Mouse (Mus musculus) naive thymus-derived CD4-positive, alpha-beta T cell, adult 2 months (primary cell): Measurements from ENCODE around the gene Ift20.
A peak's percentile ranks its signal among the peaks of the same experiment; 100 is the strongest.

ENCODE experiments used
- DNase-seq: peaks from one replicate; pipeline ENCODE4 v3.0.0-alpha.2; 2011; ENCODE audit warnings: low read depth

Gene Ift20

DNA sequence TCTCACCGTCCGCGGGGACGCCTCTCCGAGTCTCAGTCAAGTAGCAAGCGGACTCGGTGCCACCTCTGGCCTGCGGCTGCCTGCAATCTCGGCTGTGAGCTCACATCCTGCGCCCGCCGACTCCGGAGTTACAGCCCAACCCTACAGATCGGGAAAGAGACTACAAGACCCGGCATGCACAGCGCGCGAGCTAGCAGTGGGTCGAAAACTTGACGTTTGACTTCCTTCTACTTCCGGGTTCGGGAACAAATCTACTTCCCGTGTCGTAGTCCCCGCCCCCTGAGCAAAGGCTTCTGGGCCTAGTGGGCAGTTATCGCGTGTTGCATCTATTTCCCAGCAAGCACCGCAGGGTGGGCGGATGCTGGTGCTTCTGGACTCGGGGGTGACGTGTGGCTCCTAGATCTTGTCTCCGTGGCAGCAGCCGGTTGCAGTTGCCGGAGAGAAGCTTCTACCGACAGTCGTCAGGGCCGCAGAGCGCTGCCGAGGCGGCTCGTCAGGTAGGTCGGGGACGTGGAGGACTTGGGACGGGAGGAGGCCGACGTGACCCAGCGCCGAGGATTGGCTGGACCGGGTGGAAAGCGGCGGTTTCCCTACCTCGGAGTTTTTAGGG lies at the start of gene Ift20, which contains the start of gene Tnfaip1:
Gene Ift20, plus strand, starts transcription at position 282 of the 610 bp plus-strand sequence.
Gene Tnfaip1, minus strand, starts transcription at position 253 of the 610 bp plus-strand sequence.
- peak; percentile 98 for DNase-seq

DNA sequence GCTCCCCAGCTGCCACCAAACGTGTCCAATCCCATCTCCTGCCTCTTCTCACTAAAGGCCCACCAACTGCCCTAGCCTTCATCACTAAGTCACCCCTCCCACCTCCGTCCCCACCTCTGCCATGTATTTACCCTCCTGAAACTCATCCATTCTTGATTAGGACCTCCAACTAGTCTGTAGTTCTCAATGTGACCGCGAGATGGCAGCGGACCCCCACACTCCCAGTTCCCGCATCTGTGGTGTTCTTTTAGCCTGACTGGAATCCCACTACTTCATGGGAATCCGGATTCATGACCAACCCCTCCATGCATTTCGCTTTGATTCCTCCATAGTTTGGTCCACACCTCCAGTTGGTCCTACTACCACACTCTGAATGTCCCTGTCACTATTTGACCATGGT lies 48.0 kb upstream of the Ift20 start:
- peak; percentile 72 for DNase-seq

DNA sequence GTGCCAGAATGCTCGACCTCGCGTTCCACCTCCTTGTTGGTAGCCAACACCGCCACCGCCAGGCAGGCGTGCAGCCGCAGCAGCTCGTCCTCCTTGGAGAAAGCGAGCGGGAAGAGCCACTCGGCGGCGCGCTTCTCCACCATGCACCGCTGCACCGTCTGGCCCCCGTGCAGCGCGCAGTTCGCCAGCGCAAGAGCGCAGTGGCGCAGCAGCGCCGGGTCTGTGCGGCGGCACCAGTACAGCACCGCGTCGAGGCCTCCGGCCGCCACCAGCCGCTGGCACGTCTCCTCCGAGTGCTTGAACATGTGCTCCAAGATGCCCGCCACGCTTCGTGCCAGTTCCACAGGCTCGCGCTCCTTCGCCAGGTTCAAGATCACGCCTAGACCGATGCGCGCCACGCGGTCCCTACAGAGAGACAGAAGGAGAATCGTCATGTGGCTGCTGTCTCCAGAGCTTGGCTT lies 45.4 kb upstream of the Ift20 start:
- DNase-seq: no peak

DNA sequence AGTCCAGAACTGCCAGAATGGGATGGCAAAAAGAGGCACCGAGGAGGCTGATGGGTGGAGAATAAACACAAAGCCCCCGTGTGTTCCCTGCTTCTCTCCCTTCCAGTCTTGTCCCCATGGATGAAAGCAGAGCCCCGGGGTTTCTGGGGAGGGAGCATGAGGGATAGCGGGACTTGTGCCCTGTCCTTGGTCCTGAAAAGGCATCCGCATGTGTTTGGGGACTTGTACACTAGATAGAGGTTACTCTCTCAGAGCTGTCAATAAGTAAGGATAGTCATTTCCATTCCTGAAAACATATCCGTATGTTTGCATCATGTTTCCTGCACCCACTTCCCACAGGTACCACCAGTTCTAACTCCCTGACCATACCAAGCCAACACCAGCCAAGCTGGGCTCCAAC lies 40.3 kb upstream of the Ift20 start:
- DNase-seq: peak; percentile 49

DNA sequence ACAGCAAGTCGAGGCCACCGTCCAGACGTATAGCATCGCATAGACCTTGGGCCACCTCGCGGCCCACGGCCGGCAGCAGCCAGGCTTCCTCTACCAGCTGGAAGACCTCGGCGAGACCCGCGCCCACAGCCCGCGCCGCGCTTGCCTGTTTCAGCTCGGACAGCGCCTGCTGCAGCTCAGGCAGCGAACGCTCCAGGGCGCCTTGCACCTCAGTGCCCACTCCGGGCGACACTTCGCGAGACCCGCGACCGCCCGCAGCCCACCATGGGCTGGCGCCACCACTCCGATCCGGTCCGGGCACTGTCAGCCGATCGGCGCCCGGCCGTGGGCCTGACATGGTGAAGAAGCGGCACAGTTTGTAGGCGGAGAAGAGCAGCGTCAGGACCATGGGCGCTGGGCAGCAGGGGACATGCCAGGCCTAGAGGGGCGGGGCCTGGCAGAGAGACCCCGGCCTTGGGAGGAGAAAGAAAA lies 39.1 kb upstream of the Ift20 start:
- DNase-seq: no peak

DNA sequence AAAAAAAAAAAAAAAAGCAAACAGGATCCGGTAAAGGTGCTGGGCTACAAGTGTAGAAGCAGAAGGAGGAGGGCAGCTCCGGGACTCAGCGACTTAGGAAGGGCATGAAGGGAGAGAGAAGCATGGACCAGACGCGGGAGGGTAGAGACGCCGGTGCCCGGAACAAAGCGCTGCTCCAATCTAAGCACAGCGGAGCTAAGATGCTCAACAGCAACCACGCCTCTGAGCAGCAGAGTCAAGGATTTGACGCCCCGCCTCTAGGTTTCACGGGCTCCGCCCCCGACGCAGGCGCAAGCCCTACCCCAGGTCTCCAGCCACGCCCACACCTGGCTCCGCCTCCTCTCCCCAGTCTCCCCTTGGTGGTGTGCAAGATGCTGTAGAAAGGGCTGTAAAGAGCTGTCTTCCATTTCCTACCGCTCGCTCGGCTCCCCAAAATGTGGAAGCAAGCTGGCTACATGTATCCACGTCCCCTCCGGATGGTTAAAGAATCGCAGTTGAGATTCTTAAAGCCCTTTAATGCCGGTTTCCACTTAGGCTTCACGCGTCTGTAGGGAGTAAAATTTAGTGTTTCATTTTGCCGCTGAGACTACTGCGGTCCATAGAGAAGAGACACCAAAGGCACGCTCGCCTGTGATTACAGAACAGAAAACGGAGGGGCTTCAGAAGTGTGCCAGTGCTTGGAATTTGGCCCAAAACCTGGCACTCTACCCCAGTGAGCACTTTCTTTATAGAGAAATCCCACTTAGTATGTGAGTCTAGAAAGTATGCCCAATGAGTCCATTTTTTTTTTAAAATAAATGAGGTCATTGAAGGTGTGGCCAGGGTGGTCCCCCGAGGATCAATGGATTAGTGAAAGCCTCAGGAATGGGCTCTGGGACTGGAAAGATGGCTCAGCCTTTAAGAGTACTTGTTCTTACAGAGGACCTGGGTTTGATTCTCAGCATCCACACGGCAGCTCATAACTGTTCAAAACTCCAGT lies 38.3 kb upstream of the Ift20 start, which contains the start of gene Sarm1:
Gene Sarm1, minus strand, starts transcription at position 211 of the 979 bp plus-strand sequence.
- DNase-seq: peak; percentile 99

DNA sequence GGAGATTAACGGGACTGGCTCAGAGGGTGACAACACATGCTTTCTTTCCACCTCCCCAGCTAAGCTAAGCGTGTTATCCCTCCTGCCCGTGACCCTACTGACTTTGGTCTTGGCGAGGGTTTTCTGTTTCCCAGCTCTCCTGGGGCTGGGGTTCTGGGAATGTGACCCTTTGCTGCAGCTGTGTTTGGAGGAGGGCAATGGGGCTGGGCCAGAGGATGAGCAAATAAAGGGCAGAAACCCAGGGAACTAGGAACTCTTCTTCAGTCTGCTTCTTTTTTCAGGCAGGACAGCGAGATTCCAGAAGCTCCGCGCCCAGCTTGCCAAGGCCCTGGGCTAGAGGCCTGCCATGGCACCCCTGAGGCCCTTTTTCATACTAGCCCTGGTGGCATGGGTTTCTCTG lies 37.2 kb upstream of the Ift20 start, which contains the start of gene Vtn:
Gene Vtn, plus strand, starts transcription at position 88 of the 400 bp plus-strand sequence.
- no peak for DNase-seq

DNA sequence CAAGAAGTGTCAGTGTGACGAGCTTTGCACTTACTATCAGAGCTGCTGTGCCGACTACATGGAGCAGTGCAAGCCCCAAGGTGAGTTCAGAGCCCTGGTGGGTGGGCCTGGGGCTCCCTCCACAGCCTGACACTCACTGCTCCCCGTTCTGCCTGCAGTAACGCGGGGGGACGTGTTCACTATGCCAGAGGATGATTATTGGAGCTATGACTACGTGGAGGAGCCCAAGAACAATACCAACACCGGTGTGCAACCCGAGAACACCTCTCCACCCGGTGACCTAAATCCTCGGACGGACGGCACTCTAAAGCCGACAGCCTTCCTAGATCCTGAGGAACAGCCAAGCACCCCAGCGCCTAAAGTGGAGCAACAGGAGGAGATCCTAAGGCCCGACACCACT lies 36.6 kb upstream of the Ift20 start:
- no peak for DNase-seq

DNA sequence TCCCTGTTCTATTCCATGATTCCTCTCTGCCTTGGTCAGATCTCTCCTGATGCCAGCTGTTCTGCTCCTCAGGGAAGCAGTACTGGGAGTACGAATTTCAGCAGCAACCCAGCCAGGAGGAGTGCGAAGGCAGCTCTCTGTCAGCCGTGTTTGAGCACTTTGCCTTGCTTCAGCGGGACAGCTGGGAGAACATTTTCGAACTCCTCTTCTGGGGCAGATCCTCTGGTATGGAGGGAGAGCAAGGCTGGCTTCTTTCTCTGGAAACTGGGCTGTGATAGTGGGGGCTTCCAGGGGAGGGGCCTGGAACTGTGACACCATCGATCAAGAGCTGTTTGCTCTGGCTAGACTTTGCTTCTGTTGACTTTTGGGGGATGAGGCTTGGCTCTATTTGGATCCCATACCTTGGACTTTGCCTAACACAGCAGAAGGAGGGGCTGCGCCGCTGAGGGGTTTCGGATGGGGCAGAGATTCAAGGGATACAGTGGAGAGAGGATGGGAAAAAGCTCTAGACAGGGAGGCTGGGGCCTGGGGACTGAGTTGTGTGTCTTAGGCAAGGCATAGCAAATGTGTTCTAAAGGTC lies 35.4 kb upstream of the Ift20 start:
- no peak for DNase-seq

DNA sequence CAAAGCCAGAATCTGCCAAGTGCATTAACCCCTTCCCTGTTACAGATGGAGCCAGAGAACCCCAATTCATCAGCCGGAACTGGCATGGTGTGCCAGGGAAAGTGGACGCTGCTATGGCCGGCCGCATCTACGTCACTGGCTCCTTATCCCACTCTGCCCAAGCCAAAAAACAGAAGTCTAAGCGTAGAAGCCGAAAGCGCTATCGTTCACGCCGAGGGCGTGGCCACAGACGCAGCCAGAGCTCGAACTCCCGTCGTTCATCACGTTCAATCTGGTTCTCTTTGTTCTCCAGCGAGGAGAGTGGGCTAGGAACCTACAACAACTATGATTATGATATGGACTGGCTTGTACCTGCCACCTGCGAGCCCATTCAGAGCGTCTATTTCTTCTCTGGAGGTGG lies 34.6 kb upstream of the Ift20 start:
- DNase-seq: no peak

DNA sequence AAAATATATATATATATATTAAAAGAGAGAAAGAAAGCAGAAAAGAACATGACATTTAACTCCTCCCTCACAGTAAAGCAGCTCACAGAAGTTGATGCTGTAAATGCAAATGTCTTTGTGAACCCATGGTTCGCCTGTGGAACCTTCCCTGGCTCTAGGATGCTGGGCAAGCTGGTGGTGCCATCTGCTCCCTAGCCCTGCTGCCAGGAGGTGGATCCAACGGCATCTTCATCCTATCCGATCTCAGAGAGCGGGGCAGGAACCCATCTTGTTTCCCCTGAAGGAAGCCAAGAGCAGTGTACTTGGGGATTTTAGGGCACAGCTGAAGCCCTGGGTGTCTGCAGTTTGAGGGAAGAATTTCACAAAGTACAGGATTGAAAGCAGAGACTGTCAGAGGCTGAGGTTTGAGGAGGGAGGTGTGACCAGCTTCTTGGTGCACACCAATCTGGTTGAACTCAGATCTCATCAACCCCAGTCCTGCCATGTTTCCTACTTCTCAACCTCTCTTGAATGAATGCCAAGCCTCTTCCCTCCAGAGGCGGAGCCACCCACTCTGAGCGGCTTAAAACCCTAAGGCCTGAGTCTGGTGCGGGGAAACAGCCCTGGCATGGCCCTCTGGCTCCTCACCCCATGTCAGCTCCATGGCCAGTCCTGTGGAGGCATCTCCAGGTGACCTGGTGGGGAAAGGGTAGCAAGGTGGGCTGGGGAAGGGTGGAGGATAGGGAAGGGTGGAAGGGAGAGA lies 33.1 kb upstream of the Ift20 start, which contains the start of gene Sebox:
Gene Sebox, plus strand, starts transcription at position 539 of the 742 bp plus-strand sequence.
- DNase-seq: no peak

DNA sequence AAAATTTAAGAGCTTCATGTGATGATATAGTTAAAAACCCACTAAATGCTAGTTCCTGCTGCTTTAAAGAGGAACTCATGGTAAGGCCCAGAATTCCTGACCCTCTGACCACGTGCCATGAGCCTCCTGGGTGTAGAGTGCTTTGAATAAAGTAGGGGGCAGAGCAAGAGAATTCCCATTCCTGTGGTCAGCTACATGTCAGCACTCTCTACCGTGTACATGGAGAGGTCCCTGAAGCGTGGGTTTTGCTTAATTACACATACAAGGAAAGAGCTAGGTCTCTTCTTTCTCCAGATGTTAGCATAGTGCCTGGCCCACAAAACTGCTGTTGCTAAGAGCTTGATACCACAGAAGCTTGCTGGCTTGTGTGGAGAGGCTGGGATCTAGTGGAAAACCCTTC lies 30.7 kb upstream of the Ift20 start:
- no peak for DNase-seq

DNA sequence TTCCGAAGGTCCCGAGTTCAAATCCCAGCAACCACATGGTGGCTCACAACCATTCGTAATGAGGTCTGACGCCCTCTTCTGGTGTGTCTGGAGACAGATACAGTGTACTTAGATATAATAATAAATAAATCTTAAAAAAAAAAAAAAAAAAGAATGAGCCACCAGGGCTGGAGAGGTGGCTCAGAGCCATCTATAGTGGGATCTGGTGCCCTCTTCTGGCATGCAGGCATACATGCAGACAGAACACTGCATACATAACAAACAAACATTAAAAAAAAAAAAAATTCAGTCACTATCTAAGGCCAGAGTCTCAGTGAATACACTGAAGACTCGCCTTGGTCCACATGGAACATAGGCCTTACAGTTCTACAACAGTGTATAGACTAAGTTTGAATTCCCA lies 27.0 kb upstream of the Ift20 start:
- peak; percentile 53 for DNase-seq

DNA sequence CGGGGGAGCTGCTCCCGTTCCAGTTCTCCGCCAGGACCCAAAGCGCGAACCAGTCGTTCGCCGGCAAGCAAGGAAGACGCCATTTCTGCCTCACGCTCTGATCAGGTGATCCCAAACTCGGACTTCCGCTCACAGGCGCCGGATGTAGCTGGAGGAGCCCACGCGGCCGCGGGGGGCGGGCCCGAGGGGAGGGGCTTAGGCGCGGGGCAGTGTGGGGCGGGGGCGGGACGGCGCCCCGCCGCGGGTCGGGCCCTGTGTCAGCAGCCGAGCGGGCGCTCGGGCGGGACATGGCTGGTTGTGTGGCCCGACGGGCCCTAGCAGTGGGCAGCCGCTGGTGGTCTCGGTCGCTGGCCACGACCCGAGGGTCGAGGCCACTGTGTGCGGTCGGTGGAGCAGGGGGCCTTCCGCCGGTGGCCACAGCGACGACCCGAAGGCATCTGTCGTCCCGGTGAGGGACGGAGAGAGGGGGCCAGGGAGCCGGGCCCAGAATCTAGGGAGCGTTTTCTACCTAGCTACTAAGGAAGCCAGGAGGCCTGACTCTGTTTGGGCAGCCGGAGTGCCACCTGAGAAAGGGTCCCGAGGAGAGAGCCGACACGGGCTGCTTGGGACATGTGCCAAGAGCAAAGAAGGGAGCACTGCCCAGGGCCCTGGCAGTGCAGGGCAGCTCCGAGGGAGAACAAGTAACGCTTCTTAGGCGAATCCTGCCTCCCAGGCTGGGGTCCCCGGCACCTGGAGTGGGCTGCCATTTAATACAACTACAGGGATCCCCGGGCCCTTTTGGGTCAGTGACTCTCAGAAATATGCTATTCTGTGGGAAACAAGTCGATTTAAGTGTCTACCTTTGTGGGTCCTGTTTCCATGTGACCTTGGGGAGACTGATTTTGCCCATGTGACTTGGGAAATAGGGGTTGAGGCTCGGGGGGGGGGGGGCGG lies 23.9 kb upstream of the Ift20 start, which contains the start of the genes Tmem199 and Poldip2:
Gene Tmem199, minus strand, starts transcription at position 148 of the 933 bp plus-strand sequence.
Gene Poldip2, plus strand, starts transcription at position 169 of the 933 bp plus-strand sequence.
- peak; percentile 94 for DNase-seq

DNA sequence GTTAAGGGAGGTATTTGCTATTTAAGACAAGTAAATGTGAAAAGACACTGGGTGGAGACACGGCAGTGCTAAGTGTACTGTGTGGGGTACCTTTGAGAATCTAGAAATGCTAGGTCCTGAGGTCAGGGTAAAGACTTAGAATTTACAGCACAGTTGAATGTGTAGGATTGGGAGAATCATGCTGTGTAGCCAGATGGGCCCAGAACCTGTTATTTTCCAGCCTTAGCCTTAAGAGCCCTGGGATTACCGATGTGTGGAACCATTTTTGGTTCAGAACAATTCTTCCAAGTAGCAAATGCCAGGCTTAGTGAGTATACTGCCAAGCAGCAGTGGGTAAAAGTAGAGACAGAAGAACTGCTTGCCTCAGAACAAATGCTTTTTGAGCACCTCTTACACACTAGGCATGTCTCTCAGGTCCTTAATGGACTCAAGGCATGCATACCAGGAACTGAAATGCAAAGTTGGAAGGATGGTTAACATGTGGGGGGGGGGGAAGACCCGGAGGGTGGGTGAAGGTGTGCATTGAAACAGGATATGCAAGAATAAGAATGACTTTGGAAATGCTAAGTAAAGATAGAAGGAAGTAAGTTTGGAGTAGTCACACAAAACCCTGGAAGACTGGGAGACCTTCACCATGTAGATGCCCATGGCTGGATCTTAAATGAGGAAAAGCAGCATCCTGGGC lies 22.9 kb upstream of the Ift20 start:
- DNase-seq: no peak

DNA sequence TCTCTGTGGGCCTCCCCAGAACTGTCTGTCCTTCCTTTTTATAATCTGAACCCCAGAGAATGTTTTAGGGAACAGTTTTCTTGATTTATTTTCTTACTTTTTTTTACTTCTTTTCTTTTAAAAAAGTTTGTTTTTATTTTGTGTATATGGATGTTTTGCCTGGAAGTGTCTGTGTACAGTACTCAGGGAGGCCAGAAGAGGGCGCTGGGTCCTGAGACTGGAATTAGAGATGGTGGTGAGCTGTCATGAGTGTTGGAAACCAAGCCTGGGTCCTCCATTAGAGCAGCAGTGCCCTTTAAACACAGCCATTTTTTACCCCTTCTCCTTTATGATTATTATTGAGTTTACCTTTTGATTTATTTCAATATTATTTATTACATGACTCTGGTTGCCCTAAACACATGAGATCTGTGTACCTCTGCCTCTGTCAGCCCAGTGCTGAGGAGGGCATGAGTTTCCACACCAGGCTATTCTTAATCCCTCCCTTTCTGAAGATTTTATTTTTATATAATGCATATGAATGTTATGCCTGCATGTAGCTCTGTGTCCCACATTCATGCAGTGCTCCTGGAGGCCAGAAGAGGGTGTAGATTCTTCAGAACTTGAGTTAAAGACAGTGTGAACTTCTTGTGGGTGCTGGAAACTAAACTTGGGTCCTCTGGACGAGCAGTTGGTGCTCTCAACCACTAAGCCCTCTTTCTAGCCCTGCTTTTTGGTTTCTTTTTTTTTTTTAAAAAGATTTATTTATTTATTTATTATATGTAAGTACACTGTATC lies 20.4 kb upstream of the Ift20 start:
- DNase-seq: peak; percentile 52

DNA sequence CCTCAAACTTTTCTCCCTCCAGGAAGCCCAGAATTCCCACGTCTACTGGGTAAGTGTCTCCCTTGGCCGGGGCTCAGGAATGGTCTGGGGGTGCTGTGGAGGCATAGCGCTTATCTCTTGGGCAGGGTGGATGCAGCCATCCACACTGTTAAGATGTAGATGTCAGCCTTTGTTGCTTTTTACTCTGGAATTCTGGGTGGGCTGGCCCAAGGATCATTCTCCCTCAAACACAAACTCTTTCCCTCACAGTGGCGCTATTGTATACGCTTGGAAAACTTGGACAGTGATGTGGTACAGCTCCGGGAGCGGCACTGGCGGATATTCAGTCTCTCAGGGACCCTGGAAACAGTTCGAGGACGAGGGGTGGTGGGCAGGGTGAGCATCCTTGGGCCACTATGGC lies 17.2 kb upstream of the Ift20 start:
- DNase-seq: no peak

DNA sequence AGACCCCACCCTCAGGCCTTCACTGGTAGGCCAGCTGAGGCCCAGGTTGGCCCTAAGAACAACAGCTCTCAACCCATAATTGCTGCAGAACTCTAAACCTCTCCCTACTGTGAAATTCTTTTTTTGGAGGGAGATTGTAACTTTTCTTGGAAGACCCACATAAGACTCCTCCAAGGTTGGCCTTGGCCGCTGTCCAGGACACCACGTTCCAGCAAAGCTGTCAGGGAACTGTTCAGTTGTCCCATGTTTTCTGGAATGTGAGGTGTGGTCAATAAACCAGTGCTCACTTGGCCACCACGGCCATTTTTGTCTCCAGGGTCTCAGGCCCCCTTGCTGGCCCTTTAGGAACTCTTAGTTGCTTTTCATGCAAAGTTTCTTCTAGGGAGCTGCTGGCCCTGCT lies 14.3 kb upstream of the Ift20 start:
- DNase-seq: no peak

DNA sequence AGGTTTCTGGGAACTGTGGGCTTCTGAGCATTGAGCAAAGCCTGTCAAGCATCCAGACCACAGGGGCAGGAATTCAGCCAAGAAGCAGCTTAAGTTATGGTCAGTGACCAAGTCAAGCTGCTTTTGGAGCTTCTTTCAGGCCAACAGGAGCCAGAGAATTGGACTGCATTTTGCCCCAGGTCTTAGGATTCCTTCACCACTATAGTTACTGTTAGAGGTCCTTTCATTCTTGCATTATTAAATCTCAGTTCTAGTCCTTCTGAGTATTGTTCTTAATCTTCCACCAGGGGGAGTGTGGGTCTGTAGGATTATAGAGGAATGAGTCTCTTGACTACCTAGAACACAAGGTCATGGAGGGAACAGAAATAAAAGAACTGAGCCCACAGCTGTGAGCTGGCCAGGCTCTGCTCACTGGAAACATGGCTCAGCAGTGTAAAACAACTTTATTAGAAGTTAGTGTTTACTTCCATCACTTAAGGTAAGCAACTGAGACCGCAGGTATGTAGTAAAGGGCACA lies 13.6 kb upstream of the Ift20 start:
- DNase-seq: peak; percentile 62
